Mouse (Mus musculus) liver, adult 2 months (tissue): ENCODE measurements at regions not wholly inside any gene's neighbourhood (a gene's known extent, or its start where the extent isn't known, plus 50 kb on each side); places are given as distances from the start of the nearest gene placed in this dataset.

Source experiments
- CTCF ChIP-seq: fragments of 200-500 bp; IDR thresholded peaks from 2 replicates; pipeline ENCODE4 v1.5.1; 2011; ENCODE audit warnings: low read depth, low read length, control low read depth
- POLR2A ChIP-seq: fragments of 200-500 bp; IDR thresholded peaks from 2 replicates; pipeline ENCODE4 v1.6.1; 2011; ENCODE audit warnings: low read length, control low read depth; ENCODE audit not compliant: insufficient read depth; ENCODE audit errors: extremely low read depth

DNA sequence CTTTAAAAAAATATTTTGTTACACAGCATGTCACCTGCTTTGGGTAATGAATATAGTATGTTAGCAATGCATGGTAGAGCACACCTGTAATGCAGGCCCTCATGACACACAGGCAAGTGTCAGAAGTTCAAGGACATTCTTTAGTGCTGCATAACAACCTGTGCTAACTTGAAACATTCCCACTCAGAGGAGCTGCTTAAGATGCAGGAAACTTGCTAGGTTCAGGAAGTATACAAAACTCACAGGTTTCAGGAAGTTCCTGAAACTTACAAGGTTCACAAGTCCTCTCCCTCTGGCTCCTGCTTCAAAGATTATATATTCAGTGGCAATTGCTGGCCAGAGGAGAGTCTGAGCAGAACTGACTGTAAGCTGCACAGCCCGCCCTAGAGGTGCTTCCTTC lies 73.0 kb downstream of the Tmco5 start:
- no peak for TF ChIP-seq CTCF
- no peak for TF ChIP-seq POLR2A
